Comparison of ENCODE assay signal across 9 mouse cellular contexts in genomic region chr15:7934105-7934504, GRCm38 (mm10).
A peak's percentile ranks its signal among the peaks of the same experiment; 100 is the strongest.
DNase-seq lines count a peak whose midpoint lies in the region; ATAC-seq and TF ChIP-seq lines count a peak whose summit lies in the region.
"Had no signal": no experiment of that assay in that cellular context is flagged by ENCODE, and none has a peak within 500 bp of the region (broad histone marks: within the 10 kb centered on the region; RNA-seq: fewer than 3 reads in every experiment).

No protein-coding gene starts in this region.

- no peak overlapping the region for H3K27ac ChIP-seq in liver, embryonic 11.5 days (ENCODE audit: low read depth, low read length)
- no peak overlapping the region for H3K27ac ChIP-seq in embryonic facial prominence, embryonic 14.5 days (replicated peaks; ENCODE audit: low read depth, low read length)
- H3K27ac ChIP-seq in hindbrain, postnatal 0 days = no peak overlapping the region
- H3K27ac ChIP-seq: embryonic facial prominence, embryonic 13.5 days had no signal

- H3K4me2 ChIP-seq in liver, embryonic 11.5 days = peak overlapping the region; percentile 37
- H3K4me2 ChIP-seq in embryonic facial prominence, embryonic 14.5 days (ENCODE audit: low read depth, low read length) = no peak overlapping the region
- peak overlapping the region; percentile 22 for H3K4me2 ChIP-seq in hindbrain, postnatal 0 days (ENCODE audit: low read depth, low read length)
- H3K4me2 ChIP-seq: embryonic facial prominence, embryonic 13.5 days had no signal

- no peak overlapping the region for H3K4me3 ChIP-seq in liver, embryonic 11.5 days (ENCODE audit: low read depth, low read length)
- no peak overlapping the region for H3K4me3 ChIP-seq in embryonic facial prominence, embryonic 14.5 days (ENCODE audit: low read depth, low read length)
- H3K4me3 ChIP-seq in hindbrain, postnatal 0 days (ENCODE audit: low read length) = no peak overlapping the region
- H3K4me3 ChIP-seq: embryonic facial prominence, embryonic 13.5 days had no signal

- no peak overlapping the region for H3K9ac ChIP-seq in liver, embryonic 11.5 days (ENCODE audit: low read depth, low read length)
- H3K9ac ChIP-seq in embryonic facial prominence, embryonic 14.5 days (ENCODE audit: low read depth, low read length) = no peak overlapping the region
- H3K9ac ChIP-seq in hindbrain, postnatal 0 days (replicated peaks; ENCODE audit: low read length) = no peak overlapping the region
- H3K9ac ChIP-seq: embryonic facial prominence, embryonic 13.5 days had no signal

- TF ChIP-seq CTCF in hindbrain, postnatal 0 days (IDR thresholded peaks at IDR 0.05; ENCODE audit: low read depth) = no peak

- H3K27me3 ChIP-seq in liver, embryonic 11.5 days (replicated peaks; ENCODE audit: control insufficient read depth, insufficient read depth, low read length) = no peaks in the 10 kb centered on the region
- H3K27me3 ChIP-seq in embryonic facial prominence, embryonic 14.5 days (replicated peaks; ENCODE audit: control insufficient read depth, insufficient read depth, low read length) = no peaks in the 10 kb centered on the region
- no peaks in the 10 kb centered on the region for H3K27me3 ChIP-seq in hindbrain, postnatal 0 days (ENCODE audit: insufficient read depth, low read length)
- H3K27me3 ChIP-seq: embryonic facial prominence, embryonic 13.5 days had no signal

- H3K4me1 ChIP-seq in liver, embryonic 11.5 days (replicated peaks; ENCODE audit: control insufficient read depth, insufficient read depth, low read length) = peaks cover 4% of the 10 kb centered on the region; the same call in 1 of the 2 replicates
- H3K4me1 ChIP-seq in embryonic facial prominence, embryonic 14.5 days (ENCODE audit: control insufficient read depth, insufficient read depth, low read length) = no peaks in the 10 kb centered on the region
- H3K4me1 ChIP-seq in hindbrain, postnatal 0 days (ENCODE audit: insufficient read depth, low read length) = no peaks in the 10 kb centered on the region
- H3K4me1 ChIP-seq: embryonic facial prominence, embryonic 13.5 days had no signal

- WGBS in liver, embryonic 11.5 days = 54% methylated on average over 16 of the region's 16 CpGs
- WGBS in embryonic facial prominence, embryonic 14.5 days = 67% methylated on average over 16 of the region's 16 CpGs
- WGBS in hindbrain, postnatal 0 days = 59% methylated on average over 16 of the region's 16 CpGs

- no peak for ATAC-seq in liver, embryonic 11.5 days (replicated peaks; ENCODE audit: low FRiP score)
- ATAC-seq in embryonic facial prominence, embryonic 14.5 days (ENCODE audit: low read depth) = 0 out of 2 replicates have a peak, but pooled peaks have one; percentile 41
- ATAC-seq in hindbrain, postnatal 0 days = peak; percentile 55; the same call in 1 of the 2 replicates

- no peaks in the 10 kb centered on the region for H3K9me3 ChIP-seq in liver, embryonic 11.5 days (ENCODE audit: control insufficient read depth, low read length)
- H3K9me3 ChIP-seq in embryonic facial prominence, embryonic 14.5 days (ENCODE audit: control insufficient read depth, low read length) = no peaks in the 10 kb centered on the region
- no peaks in the 10 kb centered on the region for H3K9me3 ChIP-seq in hindbrain, postnatal 0 days (ENCODE audit: low read length)
- H3K9me3 ChIP-seq: embryonic facial prominence, embryonic 13.5 days had no signal

- H3K36me3 ChIP-seq in liver, embryonic 11.5 days (ENCODE audit: control insufficient read depth, insufficient read depth, low read length) = no peaks in the 10 kb centered on the region
- no peaks in the 10 kb centered on the region for H3K36me3 ChIP-seq in embryonic facial prominence, embryonic 14.5 days (ENCODE audit: control insufficient read depth, insufficient read depth, low read length)
- H3K36me3 ChIP-seq in hindbrain, postnatal 0 days (ENCODE audit: insufficient read depth, low read length) = no peaks in the 10 kb centered on the region
- H3K36me3 ChIP-seq: embryonic facial prominence, embryonic 13.5 days had no signal

- intact Hi-C loops in left cerebral cortex, postnatal 25 days (cut with DNase I) = no loop called here

- DNase-seq in liver, embryonic 11.5 days (ENCODE audit: low spot score) = no peak
- no peak for DNase-seq in liver
- DNase-seq in embryonic facial prominence, embryonic 14.5 days (ENCODE audit: low spot score) = peak; percentile 54
- DNase-seq in hindbrain, postnatal 0 days (ENCODE audit: low spot score) = peak; percentile 35
- peak; percentile 23 for DNase-seq in mesoderm, embryonic 11.5 days (ENCODE audit: low read depth, low spot score)
- no peak for DNase-seq in c-Kit-positive CD71-positive TER-119-positive erythroid progenitor cells, embryonic 14.5 days (ENCODE audit: low spot score)
- no peak for DNase-seq in left cerebral cortex, postnatal 25 days (ENCODE audit: low spot score in 2 of 2)
- no peak for DNase-seq in thymus, adult 18-20 months

Comparison
In these comparisons a context has a peak if more than half of its experiments do, and no peak if none do; other contexts are left out.
1. DNase-seq: peak in embryonic facial prominence, embryonic 14.5 days (single experiment), hindbrain, postnatal 0 days (single experiment) and mesoderm, embryonic 11.5 days (single experiment); none in liver, embryonic 11.5 days (single experiment), liver (single experiment), c-Kit-positive CD71-positive TER-119-positive erythroid progenitor cells, embryonic 14.5 days (single experiment), left cerebral cortex, postnatal 25 days (0 of 2) and thymus, adult 18-20 months (0 of 2).